Mouse (Mus musculus) small intestine, adult 2 months (tissue): ENCODE results near the gene Taf1b.

Experiments used
- CTCF ChIP-seq: fragments of 200-500 bp; IDR thresholded peaks from 2 replicates; pipeline ENCODE4 v1.5.1; 2012; ENCODE audit warnings: low read depth, mild to moderate bottlenecking, control low read depth, inconsistent platforms, low read length, moderate library complexity, mixed read lengths; ENCODE audit not compliant: insufficient replicate concordance, insufficient read length; ENCODE audit errors: extremely low read depth
- POLR2A ChIP-seq: fragments of 200-500 bp; IDR thresholded peaks from 2 replicates; pipeline ENCODE4 v1.6.1; 2012; ENCODE audit warnings: low read depth, mild to moderate bottlenecking, control low read depth, inconsistent platforms, low read length, moderate library complexity

- TF ChIP-seq POLR2A: no peak
- TF ChIP-seq CTCF: no peak
Observed at GRCm38 (mm10) chr12:24537965-24538364, 39.8 kb downstream of the Taf1b start.
